Mouse (Mus musculus): ENCODE measurements around the gene Sppl2c.

Sppl2c gene

DNA sequence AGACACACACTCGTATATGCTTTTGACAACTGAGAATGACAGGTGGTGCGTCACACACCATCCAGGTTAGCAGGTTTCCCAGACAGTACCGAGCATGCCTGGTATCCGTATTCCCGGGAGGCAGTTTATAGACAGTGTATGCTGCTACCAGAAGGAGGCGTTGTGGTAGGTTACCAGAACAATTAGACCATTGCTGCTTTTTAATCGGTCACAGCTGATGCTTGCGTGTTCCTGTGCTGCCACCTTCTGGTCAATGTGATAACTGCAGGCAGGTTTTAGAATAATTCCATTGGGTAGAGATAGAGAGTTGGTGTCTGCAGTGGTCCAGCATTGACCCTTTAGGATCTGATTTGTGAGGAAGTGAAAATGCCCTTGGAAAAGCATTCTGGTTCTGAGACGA is 9.7 kb downstream of the Sppl2c start:
- DNase-seq (ENCODE audit: low read depth, low spot score), result peak; percentile 97

DNA sequence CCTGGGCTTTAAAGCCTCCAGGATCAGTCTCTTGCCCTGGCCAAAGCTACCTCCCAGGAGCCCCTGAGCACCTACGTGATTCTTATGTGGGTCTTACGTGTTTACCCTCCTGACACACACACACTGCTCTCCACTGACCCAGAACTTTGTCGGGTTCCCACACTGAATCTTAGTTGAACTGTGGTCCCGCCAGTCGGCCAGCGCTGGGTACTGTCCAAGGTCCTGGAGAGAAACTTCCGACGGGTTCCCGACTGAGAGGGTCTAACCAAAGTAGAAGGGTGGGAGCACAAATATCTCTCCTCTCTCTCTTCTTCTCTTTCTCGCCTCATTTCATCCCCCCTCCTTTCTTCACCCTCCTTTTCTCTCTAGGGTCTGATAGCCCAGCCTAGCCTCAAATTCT is 11.7 kb downstream of the Sppl2c start:
- DNase-seq (ENCODE audit: low read depth, low spot score), result peak; percentile 38

DNA sequence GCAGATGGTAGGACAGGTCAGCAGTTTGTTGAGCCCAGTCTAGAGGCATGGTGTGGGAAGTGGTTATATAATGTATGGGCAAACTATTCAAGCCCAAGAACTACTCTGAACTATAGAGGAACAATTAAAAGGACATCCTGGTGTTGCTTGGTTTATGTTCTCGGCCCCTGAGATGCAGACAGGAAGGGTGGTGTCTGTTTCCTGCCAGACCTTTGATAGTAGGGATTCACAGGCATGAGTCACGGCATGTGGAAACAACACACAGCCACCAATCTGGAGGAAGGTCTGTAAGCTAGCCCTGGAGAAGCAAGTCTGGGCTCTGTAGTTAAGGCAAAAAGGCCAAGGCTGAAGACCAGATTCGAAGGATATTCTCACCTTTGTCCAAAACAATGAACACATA is 17.1 kb downstream of the Sppl2c start:
- DNase-seq (ENCODE audit: low read depth, low spot score), result no peak

DNA sequence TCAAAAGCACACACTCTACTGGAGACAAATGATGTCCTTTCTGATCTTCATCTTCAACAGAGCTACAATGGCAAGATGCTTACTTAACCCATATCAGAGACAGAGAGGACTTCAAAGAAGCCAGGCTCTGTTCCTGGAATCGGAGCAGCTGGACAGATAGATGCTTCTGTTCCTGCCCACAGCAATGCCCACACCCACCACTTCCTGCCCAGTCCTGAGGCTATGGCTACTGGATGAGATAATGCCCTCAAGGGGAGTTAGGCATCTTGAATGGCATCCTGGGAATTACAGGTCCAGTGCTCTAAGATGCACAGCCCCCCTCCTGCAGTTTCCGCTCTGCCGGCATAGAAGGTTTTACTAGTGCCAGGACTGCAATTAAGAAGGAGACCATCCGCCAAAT is 20.4 kb downstream of the Sppl2c start:
- no peak for DNase-seq (ENCODE audit: low read depth, low spot score)

DNA sequence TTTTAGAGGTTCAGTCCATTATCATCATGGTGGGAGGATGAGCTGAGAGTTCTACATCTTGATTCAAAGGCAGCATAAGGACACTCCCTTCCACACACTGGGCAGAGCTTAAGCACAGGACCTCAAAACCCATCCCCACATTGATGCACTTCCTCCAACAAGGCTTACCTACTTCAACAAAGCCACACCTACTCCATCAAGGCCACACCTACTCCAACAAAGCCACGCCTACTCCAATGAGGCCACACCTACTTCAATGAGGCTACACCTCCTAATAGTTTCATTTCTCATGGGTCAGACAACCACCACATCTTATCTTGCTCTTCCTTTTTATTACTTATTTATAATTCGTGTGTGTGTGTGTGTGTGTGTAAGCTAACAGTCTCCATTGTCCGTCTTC is 22.9 kb downstream of the Sppl2c start:
- peak; percentile 54 for DNase-seq (ENCODE audit: low read depth, low spot score)

DNA sequence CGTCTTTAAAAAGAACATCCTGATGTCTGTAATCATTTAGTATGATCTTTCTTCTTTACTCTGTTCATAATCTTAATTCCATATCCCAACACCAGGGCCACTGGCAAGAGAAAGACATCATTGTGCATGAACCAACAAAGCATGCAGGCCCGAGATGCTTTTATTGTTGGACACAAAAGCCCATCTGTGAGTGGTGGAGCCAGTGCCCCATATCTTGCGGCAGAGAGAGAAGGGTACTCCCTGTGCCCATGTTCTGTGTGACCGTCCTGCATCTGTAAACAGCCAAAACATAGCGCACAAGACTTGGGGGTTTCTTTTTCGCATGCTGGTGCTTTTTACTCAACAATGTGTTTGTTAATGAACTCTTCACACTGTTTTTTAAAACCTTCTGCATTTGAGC is 25.1 kb downstream of the Sppl2c start:
- DNase-seq (ENCODE audit: low read depth, low spot score), result no peak

DNA sequence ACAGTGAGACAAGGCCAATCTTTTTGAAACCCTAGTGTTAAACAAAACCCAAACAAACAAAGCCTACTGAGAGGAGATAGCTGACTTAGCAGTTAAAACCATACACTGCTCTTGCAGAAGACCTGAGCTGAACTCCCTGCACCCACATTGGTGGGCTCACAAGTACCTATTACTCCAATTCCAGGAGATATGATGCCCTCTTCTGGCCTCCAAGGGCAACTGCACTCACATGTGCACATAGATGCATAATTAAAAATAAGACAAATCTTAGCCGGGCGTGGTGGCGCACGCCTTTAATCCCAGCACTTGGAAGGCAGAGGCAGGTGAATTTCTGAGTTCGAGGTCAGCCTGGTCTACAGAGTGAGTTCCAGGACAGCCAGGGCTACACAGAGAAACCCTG is 28.0 kb downstream of the Sppl2c start:
- peak; percentile 43 for DNase-seq (ENCODE audit: low read depth, low spot score)

DNA sequence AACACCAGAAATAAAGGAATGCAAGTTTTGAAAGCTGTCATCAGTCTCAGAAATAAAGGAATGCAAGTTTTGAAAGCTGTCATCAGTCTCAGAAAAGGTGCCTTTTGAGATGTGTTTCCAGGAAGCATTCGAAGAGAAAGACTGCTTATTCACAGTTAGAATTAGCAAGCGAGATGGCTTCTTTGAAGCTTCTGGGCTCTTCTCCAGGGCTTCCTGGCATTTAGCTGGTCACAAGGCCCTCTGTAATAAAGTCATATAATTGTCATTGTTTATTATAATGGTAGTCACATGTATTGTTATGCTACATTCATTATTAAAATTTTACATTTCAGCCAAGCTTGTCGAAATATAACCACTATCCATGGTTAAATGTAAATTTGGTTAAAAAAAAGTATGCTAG is 31.9 kb downstream of the Sppl2c start:
- DNase-seq (ENCODE audit: low read depth, low spot score), result no peak

DNA sequence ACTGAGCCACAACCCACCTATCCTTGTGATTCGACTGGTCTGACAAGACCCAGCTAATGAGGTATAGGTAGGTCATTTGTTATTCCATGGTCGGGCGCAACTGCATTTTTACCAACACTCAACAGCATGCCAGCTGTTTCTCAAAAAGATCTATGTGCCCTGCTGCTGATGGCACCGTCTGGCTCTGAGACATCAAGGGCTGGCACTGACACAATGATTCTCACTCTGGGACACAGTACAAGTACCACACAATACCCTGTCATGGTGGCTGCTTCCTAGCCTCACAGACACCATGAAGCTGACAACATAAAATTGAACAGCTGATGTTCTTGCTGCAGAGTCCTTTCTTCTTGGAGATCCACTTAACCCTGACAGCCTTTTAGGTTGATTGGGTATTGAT is 34.2 kb downstream of the Sppl2c start:
- DNase-seq (ENCODE audit: low read depth, low spot score), result no peak

DNA sequence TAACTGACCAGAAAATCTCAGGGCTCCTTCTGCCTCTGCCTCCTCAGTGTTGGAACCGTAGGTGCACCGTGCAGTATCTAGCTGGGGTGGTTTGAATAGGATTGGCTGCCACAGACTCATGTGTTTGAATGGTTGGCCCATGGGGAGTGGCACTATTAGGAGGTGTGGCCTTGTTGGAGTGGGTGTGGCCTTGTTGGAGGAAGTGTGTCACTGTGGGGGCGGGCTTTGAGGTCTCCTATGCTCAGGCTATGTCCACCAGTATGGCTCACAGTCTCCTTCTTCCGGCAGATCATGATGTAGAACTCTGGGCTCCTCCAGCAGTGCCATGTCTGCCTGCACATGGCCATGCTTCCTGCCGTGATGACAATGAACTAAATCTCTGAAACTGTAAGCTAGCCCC is 35.6 kb downstream of the Sppl2c start:
- peak; percentile 64 for DNase-seq (ENCODE audit: low read depth, low spot score)

DNA sequence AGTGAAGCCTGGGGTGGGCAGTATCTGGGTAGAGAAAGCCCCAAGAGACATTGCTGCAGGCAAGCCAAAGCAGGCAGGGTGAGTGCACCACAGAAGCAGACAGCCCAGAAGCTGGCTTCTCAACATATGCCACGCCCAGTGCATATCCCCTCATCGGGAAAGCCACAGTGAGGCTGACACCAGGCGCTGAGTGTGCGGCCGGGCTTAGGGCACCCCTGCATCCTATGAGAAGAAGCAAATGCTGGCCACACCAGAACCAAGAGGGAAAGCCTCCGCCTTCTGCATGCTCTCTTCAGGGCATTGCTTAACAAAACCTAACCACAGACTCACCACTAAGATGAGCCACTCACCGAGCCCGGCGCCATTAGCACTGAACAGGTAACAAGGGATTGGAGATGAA is 37.2 kb downstream of the Sppl2c start:
- DNase-seq (ENCODE audit: low read depth, low spot score), result no peak

DNA sequence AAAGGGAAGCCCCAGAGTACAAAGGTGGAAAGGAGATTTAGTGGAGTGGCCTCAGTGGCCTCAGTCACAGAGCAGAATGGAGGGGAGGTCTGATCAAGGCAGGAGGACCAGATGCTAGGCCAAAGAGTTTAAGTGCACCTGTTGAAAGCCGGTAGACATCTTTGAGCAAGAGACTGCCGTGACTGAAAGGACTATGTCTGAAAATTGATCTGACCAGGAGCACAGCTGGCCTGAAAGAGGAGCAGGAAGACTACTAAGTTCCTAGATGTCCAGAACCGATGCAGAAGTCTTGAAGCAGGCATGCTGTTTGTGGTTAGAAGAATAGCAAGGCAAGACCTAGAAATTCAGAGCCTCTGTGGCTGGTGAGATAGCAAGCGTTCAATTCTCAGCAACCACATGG is 43.3 kb downstream of the Sppl2c start:
- DNase-seq (ENCODE audit: low read depth, low spot score), result no peak

DNA sequence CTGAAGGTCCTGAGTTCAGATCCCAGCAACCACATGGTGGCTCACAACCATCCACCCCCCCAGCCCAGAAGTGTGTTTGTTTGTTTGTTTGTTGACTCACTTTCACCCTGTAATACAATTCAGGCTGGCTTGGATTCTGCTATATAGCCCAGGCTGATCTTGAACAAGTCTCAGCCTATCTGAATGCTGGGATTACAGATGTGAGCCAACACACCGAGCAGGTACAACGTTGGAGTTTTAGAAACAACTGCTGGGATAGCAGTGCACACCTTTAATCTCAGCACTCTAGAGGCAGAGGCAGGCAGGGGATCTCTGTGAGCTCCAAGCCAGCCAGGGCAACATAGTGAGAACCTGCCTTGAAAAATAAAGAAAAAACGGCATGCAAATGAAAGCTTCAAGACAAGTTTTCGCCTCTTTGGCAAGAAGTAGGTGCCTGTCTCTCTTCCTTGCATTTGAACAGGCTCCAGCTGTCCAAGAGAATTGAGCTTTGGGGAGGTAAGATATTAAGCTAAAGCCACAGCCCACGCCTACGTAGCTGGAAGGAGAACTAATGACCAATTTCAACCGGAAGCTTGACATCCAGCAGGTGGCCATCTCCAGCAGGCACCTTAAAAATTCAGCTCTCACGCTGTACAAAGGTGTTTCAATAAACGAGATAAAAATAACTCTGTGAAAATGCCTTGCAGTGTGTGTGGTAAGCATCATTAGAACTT is 44.1 kb downstream of the Sppl2c start:
- DNase-seq (ENCODE audit: low read depth, low spot score), result peak; percentile 27

DNA sequence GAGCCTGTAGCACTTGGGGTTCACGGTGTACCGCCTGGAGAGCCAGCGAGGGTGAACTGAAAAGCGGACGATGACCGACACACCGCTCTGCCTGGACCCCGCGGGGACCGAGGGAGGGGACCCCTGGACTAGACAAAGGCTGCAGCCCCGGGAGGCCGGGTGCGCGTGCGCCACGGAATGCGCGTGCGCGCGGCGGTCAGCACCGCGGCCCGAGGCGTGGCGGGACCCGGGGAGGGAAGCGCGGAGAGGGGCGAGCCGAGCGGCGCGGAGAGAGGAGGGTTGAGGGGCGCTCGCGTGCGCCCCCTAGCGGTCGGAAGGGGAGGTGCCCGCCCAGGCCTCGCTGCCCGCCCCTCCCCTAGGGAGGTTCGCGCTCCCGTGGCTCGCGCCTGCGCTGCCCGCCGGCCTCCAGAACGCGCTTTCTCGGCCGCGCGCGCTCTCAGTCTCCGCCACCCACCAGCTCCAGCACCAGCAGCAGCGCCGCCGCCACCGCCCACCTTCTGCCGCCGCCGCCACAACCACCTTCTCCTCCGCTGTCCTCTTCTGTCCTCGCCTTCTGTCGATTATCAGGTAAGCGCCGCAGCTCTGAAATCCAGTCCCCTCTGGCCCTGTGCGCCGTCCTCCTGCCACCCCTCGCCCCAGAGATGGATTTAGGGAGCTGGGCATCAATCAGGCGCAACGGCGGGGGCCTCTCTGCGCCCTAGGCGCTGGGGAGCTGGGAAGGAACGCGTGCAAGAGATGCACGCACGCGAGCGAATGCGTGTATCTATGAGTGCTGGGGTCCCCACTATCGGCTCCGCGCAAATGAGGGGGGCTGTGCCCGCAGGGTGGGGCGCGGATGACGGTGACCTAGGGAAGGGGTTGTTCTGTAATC is 45.1 kb downstream of the Sppl2c start, which contains the start of gene Mapt:
Gene Mapt, plus strand, starts transcription at position 350 of the 871 bp plus-strand sequence.
- peak; percentile 93 for DNase-seq (ENCODE audit: low read depth, low spot score)

DNA sequence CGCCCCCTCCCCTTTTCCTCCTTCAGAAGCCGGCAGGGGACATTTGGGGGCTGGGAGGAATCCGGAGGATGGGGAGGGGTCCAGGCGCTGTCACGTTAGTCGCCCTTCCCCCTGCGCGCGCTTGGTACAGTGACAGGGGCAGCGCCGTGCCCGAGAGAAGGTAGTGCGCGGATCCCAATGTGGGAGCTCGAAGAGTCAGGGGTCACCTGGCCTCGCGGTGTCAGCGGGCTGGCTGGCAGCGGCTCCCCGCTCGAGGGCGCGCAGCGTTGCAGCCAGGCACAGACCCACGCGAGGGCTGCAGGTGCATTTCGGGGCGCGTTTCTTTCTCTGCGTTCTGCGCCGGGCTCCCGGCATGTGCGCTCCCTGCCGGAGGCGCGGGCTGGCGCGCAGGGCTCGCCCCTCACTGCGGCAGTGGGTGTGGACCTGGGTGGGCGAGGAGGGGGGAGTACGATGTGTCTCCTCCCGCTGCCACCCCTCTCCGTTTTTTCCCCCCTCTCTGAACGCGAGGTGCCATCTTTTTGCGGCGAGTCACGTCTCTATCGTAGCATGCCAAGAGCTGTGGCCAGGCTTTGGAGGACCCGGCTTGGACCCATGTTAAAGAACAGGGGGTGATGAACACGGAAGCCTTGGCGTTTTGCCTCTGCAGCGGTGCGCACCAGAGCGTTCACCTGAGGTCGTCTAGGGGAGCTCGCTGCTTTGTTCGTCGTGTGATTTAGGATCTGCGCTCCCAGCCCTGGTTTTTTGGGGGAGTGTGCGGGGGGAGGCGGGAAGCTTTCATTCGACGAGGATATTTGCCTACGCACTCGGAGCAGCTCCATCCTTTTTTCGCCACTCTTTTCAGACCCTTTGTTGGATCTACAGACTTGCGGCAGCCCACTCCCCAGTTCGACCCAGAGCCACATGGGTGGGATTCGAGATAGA is 46.3 kb downstream of the Sppl2c start:
- peak; percentile 55 for DNase-seq (ENCODE audit: low read depth, low spot score)

DNA sequence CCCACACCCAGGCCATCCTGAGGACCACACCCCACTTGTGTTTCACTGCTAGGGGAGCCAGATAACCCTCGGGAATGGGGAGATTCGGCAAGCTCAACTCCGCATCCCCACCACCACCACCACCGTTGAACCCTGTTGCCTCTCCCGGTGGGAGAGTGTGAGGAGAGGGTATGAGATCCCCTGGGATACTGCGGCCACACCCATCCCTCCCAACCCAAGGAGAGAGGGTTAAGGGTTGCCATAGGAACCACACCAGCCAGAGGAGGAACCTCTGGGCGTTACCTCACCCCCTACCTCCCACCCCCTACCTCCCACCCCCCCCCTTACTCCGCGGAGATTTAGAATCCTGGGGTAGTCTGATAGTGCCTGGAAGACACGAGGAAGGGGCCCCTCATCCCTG is 47.0 kb downstream of the Sppl2c start:
- DNase-seq (ENCODE audit: low read depth, low spot score), result peak; percentile 70

DNA sequence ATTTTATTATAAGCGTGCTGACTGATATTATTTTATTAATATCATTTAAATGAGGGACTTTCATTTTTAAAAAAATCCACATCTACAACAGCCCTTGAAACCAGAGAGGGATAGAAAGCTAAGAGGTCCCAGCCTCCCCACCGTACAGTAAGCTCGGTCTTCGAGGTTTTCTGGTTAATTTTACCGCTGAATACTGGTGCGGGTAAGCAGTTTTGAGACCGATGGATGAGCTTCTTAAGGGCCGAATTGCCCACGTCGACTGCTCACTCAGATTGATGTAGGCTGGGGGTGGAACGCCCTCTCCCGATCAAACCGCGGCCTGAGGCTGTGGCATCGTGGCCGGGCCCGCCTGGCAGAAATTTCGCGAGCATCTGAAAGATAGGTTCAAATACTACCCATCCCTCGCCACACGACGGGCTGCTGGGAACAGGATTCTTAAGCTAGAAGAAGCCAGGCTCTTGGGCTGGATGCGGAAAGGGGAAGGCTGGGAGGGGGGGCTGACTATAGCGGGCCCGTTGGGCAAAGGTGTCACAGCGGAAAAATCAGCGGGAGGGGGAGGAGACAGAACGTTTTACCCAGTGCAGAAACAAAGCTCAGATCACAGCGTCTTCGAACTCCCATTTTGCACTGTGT is 47.6 kb downstream of the Sppl2c start:
- peak; percentile 23 for DNase-seq (ENCODE audit: low read depth, low spot score)

DNA sequence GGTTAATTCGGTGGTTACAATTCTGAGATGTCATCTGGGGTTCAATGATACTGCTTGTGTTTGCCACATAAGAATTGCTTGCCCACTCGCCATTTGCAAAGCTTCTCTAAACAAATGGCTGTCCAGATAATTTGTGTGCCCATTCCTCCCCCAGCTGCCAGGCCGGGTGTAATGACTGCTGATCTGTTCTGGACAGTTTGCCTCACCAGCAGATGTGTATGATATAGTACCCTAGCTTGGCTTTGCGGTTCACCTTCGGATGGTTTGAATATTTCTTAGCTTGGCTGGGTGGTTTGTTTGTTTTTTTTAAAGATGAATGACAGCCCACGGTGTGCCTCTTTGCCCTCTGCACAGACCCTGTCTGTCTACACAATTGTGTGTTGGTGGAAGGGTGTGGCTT is 48.6 kb downstream of the Sppl2c start:
- no peak for DNase-seq (ENCODE audit: low read depth, low spot score)

DNA sequence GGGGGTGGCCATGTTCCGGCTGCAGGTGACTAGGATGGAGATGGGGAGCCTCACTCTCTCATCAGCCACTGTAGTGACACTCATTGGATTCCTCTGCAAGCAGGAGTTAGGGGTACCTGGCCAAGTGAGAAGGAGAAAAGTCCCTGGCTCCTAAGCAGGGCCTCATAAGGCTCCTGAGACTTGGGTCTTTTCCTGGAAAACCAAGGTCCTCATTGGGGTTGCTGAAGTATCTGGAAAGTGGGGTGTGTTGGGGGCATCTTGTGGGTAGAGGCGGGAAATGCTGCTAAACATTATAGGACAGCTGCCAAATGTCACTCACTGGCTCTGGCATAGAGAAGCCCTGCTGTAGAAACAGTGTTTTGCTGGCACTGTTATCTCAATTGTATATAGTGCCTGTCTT is 49.8 kb downstream of the Sppl2c start:
- DNase-seq (ENCODE audit: low read depth, low spot score), result no peak

DNA sequence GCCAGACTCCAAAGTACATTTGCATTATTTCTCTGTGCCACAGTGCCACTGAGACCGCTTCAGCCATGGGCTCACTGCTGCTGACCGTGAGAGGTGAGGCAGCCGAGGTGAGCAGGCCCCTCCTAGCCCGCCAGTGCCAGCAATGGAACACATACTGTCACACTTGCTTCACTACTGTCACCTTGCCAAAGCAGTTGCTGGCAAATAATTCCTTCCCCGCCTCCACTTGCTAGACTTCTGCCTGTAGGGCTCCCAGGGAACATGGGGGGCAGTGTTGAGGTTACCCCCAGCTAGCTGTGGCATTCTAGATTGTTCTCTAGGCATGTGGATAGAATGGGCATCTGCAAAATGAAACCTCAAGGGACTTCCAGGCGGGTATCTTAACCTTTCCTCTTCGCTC is 51.1 kb downstream of the Sppl2c start:
- no peak for DNase-seq (ENCODE audit: low read depth, low spot score)

DNA sequence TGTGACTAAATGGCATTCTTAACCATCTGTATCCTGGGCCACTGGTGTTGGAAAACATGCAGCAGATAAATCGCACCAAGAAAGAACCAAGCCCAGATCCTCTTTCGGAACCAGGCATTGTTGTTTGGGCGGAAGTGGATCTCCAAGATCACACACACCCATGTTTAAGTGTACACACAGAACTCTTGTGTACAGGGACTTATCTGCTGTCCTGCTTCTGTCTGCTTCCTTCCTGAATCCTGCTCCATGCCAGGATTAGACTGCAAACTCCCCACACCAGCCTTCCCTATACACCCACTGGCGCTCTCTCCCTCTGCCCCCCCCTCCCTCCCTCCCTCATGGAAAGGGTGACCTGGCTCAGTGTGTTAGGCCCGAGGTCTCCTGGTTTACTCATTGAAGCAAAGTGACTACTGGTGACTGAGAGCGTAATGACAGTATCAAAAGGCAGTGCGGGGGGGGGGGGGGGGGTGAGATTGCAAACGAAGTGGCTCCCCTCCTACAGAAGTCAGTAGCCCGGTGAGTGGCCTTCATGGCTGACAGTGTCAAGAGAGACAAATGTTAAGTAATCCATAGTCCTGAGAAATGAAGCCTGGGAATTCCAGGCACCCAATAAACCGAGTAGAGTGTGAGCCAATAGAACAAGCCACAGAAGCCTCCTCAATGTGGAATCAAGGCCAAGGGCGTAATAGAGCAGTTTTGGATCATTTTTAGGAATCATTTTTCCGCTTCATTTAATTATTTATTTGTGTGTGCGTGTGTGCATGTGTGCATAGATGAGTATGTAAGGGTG is 52.0 kb downstream of the Sppl2c start:
- no peak for DNase-seq (ENCODE audit: low read depth, low spot score)
